Mouse (Mus musculus) ovary, adult 18-20 months (tissue): ENCODE results near the gene Zc3h4.
A peak's percentile ranks its signal among the peaks of the same experiment; 100 is the strongest.
"Not testable (repeated sequence)": the region's sequence is repeated elsewhere in the genome, so short reads cannot be mapped to it uniquely, and the experiment has no call there.

Experiments used
- DNase-seq: peaks from one replicate; pipeline ENCODE4 v3.0.0; 2022; ENCODE audit warnings: low spot score, mixed read lengths

The Zc3h4 gene

DNA sequence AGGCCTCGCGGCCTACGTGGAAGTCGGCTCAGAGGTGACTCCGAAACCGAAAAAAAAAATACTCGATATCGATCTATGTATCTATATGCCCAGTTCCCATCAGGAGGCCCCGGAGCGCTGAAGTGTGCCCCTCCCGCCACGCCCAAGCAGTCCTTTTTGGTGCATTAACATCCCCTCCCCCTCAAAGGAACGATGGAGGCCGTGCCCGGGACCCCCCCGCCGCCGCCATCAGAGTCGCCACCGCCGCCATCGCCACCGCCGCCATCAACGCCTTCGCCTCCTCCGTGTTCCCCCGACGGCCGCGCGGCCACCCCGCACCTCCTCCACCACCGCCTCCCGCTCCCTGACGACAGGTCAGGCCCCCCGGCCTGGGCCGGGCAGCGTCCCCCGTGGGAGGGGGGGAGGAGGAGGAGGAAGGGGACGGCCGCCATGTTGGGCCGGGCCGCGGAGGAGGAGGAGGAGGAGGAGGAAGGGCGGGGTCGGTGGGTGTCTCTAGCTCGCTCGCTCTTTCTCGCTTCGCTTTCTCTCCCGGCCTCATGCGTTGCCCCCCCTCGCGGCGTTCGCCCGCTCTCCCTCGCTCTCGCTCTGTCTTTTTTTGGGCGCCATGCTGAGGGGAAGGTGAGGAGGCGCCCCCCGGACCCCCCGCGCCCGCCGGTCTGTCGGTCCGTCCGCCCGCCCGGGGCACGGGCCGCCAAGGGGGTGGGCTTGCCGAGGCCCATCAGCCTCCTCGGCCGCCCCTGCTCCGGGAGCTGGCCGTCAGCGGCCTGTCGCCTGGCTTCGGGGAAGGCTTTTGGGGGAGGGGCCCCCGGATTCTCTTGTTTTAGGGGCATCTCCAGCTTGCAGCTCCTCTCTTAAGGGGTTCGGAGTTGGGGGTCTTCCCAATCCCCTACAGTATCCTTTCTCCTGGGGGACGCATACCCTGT lies at the start of gene Zc3h4:
TSS of gene Zc3h4 (plus strand) at position 222 of the 923 bp plus-strand sequence.
- DNase-seq, result peak; percentile 90

DNA sequence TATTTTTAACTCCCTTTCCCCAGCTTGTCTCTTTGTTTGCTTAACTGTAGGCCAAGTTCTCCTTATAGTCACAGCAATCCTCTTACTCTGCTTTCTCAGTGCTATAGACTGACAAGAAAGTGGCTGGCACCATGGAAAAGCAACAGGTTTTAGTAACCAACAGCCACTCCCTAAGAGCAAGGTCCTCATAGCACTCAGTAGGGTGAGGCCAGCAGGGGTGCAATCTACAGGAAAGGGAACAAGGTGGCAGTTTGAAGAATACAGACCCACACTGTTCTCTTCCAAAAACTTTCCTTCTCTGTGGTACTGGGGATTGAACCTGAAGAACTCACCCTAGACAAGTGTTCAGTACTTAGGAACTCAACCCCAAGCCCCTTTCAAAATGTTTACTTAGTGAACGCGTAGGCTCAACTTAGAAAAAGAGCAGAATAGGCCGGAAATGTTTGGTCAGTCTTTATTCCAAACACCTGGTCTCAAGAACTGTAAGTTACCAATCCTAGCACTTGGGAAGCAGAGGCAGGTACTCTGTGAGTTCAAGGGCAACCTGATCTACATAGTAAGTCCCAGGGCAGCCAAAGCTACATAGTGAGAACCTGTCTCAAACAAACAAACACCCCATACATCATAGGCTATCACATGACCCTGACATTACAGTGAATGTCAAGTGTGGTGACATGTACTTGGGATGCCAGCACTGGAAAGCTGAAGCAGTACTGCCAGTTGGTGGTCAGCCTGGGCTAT lies 44.7 kb upstream of the Zc3h4 start:
- DNase-seq, result no peak

DNA sequence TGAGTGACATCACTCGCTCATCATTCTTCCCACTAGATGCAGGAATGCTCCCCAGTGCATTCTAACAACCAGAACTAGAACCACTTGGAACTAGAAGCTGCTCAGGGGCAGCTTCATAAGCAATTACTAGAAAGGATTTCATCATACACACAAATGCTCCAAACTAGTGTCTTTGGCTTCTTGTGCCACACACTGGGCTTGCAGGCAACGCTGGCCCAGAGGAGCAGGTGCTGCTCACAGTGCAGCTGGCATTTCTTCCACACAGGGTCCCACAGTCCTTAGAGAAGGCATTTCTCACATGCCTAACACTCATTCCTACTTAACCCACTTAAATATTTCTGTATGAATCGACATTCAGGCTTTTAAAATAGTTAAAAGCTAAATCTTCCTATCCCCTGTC lies 43.1 kb upstream of the Zc3h4 start:
- no peak for DNase-seq

DNA sequence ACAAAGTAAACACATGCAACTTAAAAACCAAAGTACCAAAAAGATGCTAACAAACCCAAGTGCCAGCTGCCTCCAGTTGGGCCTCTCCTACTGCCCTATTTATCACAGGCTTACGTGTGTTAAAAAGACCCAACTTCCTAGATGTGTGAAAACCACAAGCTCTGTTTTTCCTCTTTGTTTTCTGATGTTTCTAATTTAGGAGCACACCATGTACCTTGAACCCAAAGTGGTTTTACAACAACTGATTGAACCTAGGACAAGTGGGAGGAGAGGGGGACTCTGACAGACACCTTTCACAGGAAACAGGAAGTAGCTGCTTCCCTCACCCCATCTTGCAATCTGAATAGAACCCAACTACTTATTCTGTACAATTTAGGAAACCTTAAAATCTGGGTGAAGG lies 36.4 kb upstream of the Zc3h4 start:
- DNase-seq, result no peak

DNA sequence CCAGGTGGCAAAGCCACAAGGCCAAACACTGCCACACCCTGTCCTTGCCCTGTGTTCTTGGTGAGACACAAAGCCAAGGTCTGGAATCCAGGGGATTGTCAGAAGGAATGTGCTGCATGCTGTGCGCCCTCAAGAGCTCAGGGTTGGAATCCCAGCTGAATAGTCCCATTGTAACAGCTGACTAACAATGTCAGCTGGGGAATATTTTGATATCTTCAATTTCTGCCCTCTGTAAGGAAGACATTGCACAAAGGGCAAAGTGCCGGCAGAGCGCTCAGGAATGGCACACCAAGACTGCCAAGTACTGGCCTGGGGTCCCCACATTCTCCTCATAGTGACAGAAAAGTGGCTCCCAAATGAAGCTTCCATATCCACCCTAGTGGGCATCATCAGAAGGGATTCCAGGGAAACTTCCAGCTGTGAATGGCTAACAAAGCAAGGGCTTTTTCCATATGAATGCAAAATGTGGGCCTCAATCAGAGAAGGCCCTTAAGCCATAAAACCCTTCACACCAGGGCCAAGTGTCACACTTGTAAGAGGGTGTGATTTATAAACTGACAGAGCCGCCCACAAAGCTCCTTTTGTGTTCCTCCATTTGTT lies 35.7 kb upstream of the Zc3h4 start:
- DNase-seq, result peak; percentile 18

DNA sequence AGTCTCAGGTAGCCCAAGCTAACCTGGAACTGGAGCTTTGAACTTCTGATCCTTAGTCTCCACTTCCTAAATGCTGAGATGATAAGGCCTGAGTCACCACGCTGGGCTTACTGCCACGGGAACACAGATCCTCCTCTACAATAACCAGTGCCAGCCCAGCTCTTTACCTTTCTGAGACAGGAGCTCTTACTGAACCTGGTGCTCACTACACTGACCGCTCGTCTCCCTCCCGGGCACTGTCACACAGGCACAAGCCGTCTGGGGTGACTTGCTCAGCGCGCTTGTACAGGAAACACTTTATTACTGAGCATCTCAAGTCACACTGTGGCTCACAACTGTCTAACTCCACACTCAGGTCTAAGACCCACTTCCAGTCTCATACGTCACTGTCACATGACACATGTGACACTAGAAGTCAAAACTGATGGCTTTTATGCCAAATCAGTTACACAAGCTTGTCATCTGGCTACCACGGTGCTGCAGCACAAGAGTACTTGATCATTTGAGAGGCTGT lies 34.5 kb upstream of the Zc3h4 start:
- no peak for DNase-seq

DNA sequence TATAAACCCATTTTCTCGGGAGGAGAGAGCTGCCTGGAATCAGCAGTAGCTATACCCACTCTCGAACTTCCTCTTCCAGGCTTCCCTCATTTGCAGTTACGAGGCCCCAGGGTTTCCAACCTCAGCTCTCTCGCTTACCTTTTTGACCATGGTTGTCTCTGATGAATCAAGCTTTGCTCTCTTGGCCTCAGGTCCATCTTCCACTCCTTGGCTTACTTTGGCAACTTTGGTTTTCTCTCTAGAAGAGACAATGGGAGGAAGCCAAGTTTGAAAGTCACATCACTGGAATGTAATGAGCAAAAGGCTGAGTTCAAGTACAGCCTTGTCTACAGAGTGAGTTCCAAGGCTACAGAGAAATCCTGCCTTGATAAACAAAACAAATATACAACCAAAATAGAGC lies 34.0 kb upstream of the Zc3h4 start:
- DNase-seq, result no peak

DNA sequence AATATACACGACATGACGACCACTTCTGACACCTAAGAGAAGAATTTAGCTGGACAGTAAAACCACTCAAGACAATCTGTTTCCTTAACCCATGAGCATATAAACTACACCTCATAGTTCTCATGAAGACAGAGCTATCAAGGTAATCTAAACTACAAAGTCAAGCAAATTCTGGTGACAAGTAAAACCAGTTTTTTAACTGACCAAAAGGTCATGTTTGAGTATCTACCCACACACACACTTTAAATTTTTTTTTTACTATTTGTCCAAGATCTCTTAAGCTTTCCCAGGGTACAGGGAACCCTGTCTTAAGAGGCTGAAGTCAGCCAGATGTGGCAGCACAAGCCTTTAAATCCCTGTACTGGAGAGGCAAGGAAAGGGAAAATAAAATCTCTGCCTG lies 31.9 kb upstream of the Zc3h4 start:
- no peak for DNase-seq

DNA sequence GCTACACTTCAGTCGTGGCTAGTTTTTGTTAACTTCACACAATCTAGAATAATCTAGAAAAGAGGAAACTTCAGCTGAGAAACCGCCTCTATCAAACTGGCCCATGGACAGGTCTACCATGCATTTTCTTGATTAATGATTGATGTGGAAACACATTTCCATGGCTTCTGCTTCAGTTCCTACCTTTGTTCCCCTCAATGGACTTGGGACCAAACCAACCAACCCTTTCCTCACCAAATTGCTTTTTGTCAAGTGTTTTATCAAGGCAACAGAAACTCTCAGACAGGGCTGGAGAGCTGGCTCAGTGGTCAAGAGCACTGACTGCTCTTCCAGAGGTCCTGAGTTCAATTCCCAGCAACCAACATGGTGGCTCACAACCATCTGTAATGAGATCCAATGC lies 30.1 kb upstream of the Zc3h4 start:
- no peak for DNase-seq

DNA sequence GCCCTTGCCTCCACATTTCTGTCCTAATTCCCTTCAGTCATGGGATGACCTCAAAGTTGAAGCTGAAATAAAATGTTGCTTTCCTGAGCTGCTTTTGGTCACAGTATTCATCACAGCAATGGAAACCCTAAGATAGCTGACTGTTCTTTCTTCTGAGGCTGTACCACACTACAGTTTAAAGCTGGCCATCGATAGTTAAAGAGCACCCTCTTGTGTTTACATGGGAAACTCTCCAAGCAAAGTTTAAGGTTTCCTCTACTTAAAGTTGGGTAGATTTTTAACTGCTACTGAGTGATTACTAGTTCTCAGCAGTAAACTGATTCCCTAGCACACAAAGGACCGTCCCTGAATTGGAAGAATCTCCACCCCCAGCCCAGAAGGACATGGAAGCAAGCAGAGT lies 27.0 kb upstream of the Zc3h4 start:
- DNase-seq, result no peak

DNA sequence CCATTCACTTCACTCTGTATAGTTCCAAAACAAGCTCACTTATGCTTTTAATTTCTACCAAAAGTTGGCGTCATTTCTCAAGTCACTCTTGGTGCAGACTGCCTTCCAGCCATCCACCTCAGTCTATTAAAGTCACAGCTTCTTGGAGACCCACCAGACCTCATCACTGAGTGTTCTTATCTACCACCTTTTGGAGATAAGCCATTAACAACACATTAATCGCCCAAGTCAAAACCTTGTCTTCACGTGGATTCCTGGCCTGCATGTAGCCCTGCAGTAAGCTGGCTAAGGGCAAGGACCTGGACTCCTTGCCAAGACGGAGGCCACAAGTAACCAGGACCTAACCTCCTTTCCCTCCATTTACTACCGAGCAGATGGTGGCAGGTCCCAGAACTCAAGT lies 25.7 kb upstream of the Zc3h4 start:
- no peak for DNase-seq

DNA sequence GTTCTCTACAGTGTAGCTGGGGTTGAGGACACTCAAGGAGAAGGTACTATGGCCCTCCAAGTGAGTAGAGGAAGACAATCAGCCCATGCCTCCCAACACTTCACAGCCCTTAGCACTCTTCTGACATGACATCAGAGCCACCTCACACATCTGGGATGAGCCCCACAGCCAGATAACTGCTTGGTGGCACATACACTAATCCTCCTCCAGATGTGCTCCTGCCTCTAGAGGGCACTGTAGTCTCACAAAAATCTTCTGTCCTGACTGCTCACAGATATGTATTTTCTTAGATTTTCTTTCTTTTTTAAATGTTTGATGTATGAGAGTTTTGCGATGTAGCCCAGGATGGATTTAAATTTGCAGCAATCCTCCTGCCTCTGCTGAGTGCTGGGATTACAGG lies 24.2 kb upstream of the Zc3h4 start:
- no peak for DNase-seq

DNA sequence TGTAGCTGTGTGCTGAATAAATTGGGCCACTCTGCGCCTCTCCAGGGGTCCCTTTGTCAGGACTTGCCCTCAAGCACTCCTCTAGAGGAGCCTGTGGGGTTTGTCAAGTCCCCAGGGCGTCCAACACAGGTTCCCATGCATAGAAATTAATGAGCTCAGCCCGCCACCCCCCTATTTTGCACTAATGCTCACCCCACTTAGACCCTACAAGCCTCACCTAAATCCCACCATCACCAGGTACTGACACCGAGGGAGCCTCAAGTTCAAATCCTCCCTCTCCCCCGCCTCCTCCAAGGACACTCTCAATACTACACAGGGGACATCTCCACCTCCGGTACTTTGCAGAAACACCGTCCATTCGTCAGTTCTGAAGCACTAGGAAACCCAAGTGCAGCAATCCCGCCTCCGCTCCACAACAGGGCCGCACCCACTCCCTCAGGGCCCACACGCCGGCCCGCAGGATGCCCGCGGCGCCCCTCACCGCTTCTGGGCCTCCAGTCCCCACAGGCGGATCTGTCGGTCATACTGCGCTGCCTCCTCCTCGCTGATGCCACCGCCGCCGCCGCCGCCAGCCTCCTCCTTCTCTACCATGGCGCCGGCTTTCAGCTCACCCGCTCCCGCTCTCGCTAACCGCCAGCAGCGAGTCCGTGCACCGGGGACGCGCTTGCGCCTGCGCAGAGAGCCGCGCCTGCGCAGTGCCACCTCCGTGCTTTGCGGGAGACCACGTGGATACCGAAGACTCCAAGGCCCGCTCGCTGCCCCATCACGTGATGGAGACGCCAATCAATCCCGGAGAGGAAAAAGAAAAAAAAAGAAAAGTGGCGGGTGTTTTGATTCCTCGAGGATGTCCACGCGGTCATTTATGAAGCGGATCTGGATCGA lies 13.3 kb upstream of the Zc3h4 start, which contains the start of gene Sae1:
TSS of gene Sae1 (minus strand) at position 647 of the 882 bp plus-strand sequence.
- peak; percentile 97 for DNase-seq

DNA sequence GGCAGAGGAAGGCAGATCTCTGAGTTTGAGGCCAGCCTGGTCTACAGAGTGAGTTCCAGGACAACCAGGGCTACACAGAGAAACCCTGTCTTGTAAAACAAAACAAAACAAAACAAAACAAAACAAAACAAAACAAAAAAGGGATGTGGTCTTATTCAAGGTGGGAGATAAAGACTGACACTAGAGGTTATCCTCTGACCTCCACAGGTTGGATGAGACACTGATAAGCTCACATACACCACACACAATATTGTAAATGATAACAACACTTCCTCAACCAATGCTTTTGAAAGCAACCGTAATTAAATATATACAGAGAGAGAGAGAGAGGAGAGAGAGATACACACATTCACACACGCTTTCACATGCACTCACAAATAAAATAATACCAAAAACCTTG lies 10.8 kb upstream of the Zc3h4 start:
- not testable (repeated sequence) for DNase-seq

DNA sequence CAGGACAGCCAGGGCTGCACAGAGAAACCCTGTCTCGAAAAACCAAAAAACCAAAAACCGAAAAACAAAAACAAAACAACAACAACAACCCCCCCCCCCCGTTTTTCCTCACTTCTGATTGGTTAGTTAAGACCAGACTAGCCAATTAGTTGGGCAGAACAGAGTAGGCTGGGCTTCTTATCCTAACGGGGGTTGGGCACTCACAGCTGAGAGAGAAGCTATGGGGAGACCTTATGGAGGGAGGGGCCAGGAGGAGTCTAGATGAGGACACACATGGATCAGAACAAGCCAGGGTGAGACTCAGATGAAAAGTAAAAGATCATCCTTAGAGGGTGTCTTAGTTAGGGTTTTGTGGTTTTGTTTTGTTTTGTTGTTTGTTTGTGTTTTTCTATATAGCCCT lies 7.8 kb upstream of the Zc3h4 start:
- DNase-seq, result no peak

DNA sequence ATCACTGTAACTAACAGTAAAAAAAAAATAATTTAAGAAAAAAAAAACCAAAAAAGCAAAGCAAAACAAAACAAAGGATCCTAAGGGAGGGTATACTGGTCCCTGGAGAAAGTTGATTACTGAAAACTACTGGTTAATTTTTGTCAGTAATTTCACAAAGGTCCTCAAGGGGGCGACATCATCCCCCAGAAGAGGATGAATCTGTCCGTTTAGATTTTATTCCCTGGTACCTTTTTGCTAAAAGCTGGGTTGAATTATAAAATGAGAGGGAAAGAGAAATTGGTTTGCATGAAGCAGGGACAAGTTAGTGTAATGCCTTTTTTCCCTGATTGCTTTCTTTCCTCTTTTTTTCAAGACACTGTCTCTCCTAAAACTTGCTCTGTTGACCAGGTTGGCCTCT lies 4.8 kb upstream of the Zc3h4 start:
- DNase-seq, result no peak

DNA sequence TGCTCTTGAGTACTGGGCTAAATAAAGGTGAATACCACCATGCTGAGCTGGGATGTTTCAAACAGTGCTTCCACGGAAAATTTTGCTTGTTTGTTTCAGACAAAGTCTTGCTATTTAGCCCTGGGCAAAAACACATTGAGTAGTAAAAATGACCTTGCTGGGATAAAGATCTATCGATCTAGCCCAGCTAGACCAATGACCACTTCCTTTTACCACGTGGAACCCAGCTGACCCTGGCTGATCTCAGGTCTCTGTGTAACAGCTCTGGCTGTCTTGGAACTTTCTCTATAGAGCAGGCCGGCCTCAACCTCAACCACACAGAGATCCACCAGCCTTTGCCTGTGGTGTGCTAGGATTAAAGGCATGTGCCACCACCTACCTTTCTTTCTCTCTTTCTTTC lies 3.2 kb upstream of the Zc3h4 start:
- DNase-seq, result no peak

DNA sequence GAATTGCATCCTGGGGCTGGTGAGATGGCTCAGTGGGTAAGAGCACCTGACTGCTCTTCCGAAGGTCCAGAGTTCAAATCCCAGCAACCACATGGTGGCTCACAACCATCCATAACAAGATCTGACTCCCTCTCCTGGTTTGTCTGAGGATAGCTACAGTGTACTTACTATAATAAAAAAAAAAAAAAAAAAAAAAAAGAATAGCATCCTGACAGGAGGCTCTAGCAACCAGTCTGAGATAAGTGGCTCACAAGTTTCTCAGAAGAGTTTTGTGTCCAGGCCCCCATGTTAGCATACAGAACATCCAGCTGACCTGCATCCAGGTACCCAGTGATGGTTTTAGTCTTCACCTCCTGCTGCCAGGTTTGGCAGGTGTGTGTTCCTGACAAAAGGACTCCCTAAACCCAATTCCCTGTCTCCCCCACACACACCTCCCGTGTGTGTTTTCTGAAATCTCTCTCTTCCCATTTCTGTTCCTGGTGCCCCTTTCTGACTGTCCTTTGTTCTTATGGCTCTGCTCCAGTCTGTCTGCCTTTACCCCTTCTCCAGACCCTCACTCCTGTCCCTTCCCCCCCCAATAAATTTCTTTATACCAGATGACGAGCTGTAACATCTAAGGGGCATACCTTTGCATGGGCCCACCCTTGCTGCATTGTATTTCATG lies 2.2 kb upstream of the Zc3h4 start:
- no peak for DNase-seq

DNA sequence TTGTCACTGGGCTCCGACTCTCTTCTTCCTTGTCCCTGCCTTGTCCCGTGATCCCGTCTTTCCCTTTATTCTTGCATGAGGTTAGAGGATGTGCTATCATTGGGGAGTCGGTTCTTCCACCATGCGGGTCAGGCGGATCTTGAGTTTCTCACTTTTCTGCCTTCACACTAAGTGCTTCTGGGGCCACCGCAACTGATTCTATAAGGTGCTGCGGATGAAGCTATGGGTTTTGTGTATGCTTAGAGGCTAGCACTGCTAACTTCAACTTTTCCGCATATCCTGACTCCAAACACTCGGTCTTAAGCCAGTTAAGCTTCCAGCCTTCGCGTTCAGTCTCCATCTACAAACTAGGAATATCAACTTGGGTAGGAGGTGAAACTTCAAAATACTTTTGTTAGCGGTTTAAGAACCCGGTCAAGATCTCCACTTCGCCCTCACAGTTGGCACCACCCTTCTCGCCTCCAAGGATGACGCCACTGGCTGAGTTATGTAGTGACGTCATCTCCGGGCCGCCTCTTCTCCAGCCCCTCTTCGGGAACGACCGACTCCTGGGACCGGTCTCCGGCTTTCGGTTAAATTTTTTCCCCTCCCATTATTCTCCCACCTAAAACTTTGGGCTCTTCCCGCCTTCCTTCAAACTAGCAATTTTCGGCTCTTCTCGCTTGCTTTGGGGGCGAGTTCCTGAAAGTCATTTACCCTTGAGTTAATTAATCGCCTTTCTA lies 1.5 kb upstream of the Zc3h4 start:
- peak; percentile 87 for DNase-seq
